Mouse (Mus musculus): ENCODE measurements at regions not wholly inside any gene's neighbourhood (a gene's known extent, or its start where the extent isn't known, plus 50 kb on each side); places are given as distances from the start of the nearest gene placed in this dataset.

- DNase-seq (ENCODE audit: low read depth, low spot score): no peak
These were observed 182.7 kb upstream of the Sox4 start for GRCm38 (mm10) chr13:29136231-29136630.

- DNase-seq (ENCODE audit: low read depth, low spot score): no peak
These were observed 174.0 kb upstream of the Sox4 start for GRCm38 (mm10) chr13:29127499-29127898.

DNA sequence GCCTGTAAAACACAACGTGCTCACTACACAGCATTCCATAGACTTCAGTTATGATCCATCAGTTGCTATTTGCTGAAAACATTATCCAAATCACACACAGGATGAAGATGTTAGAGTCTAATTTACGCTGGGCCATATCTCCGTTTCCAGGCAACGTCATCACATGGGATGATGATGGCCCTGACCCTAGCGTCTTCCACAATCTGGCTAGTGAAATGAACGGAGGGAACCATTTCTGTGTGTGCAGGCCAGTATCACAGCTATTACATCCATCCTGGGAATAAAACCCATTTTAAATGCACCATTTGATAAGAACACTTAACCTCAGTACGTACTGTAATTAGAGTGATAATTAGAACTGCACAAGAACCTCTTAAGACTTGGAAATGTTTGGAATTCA, 170.0 kb upstream of the Sox4 start:
- no peak for DNase-seq (ENCODE audit: low read depth, low spot score)

- no peak for DNase-seq (ENCODE audit: low read depth, low spot score)
These were observed 167.6 kb upstream of the Sox4 start for GRCm38 (mm10) chr13:29121121-29121520.

DNA sequence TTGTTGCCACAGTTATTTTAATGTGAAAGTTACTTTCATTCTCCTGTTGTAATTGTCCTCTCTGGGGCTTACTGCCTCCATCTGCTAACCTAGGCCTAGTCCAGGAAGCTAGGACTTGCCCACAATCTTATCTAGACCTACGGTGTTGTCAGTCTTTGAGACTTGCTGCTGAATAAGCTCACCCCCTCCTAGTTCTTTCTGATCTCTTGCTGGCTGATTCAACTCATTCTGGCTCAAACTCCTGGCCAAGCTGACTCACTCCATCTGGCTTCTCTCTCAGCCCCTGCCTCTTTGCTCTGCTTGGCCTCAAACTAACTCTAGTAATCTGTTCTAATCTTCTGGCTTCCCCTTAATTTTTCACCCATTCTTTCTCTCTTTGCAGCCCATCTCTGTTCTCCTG, 165.8 kb upstream of the Sox4 start:
- DNase-seq (ENCODE audit: low read depth, low spot score): no peak

DNA sequence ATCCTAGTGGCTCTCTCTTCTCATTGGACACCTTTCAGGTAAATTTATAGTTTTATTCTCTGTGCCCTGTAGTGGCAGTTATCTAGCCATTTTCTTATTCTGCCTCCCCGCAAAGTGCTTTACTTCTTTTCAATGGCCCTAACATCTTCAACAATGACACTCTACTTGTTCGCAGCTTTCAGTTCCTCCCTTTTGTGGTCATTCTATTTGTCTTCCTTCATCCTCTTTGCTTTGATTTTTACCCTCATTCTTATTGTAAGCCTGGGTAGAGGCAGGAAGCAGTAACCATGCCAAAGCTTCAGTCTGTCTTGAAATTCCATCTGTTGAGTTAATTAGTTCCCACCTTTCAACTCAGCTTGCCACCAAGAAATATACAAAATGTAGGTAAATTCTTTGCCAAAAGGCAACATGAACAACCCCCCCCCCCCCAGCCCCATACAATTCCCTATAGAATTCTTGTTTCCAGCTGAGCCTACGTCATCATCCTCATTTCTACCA, 161.5 kb upstream of the Sox4 start:
- no peak for DNase-seq (ENCODE audit: low read depth, low spot score)

DNA sequence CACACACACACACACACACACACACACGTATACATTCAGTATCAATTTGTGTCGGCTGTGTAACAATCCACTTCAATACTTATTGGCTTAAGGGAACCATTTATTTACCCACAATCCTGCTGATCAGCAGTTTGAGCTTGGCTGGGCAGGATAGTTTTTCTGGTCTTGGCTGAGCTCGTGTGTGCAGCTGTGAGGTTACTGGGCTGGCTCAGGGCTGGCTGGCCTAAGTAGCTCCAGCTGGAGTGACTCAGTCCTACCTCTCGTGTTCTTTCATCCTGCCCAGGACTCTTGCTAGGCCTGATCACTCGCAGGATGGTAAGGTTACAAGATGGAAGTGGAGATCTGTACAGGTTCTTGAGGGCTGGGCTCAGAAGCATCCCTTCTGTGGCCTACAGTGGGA, 156.6 kb upstream of the Sox4 start:
- DNase-seq (ENCODE audit: low read depth, low spot score): no peak

GRCm38 (mm10) chr13:29109064-29109856, 155.7 kb upstream of the Sox4 start:
- peak; percentile 4 for DNase-seq (ENCODE audit: low read depth, low spot score)

GRCm38 (mm10) chr13:29108214-29108613, 154.7 kb upstream of the Sox4 start:
- DNase-seq (ENCODE audit: low read depth, low spot score): no peak

DNA sequence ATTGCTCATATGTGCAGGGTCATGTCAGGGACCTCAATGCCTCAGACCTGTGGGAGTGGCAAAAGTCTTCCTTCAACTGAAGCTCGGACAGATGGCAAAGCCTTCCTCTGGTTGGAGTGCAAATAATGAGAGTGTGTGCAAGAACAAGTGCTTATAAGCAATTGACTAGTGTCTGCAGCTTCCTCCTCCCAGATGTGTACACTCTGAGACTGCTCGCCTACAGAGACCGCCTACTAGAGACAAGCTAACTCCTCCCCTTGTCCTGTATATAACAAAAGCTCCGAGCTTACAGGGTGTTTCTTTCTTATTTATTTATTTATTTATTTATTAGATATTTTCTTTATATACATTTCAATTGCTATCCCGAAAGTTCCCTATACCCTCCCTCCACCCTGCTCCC, 138.7 kb upstream of the Sox4 start:
- no peak for DNase-seq (ENCODE audit: low read depth, low spot score)

- no peak for DNase-seq (ENCODE audit: low read depth, low spot score)
These were observed 133.3 kb upstream of the Sox4 start for GRCm38 (mm10) chr13:29086854-29087253.

- no peak for DNase-seq (ENCODE audit: low read depth, low spot score)
These were observed 127.6 kb upstream of the Sox4 start for GRCm38 (mm10) chr13:29081064-29081463.

DNA sequence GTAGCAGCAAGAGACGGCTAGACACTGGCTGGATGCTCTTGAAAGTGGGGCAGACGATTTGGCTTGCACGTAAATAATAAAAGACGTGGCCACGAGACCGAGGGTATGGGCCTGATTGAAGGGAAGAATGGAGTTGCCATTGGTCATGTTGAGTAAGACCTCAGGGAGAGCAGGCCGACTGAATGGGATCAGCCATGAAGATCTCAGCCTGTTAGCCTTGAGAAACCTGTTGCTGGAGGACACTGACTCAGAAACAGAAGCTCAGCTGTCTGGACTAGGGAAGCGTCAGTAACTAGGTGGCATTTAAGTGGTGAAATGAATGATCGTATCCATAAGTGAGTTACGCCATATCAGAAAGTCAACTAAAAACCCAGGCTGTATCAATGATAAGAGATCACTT, 126.3 kb upstream of the Sox4 start:
- DNase-seq (ENCODE audit: low read depth, low spot score): no peak

- no peak for DNase-seq (ENCODE audit: low read depth, low spot score)
These were observed 120.1 kb upstream of the Sox4 start for GRCm38 (mm10) chr13:29073630-29074029.

- no peak for DNase-seq (ENCODE audit: low read depth, low spot score)
These were observed 110.4 kb upstream of the Sox4 start for GRCm38 (mm10) chr13:29063924-29064323.

DNA sequence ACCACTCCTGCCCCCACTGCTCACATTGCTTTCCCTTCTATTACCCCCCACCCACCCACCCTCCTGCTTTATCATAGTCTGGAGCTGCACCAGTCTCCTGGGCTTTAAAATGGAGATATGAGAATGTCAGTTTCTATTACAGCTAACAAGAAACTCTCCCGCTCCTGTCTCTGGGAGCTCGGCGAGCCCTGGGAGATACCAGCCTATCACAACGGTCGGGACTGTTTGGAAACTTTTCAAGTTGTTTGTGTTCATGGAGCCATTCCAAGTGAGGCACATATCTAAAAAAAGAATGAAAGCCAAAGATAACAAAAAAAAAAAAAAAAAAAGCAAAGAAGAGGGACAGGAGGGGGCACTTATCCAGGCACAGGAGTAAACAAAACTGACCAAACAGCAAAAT, 105.2 kb upstream of the Sox4 start:
- DNase-seq (ENCODE audit: low read depth, low spot score): no peak

GRCm38 (mm10) chr13:29049730-29050129, 96.2 kb upstream of the Sox4 start:
- DNase-seq (ENCODE audit: low read depth, low spot score): no peak

DNA sequence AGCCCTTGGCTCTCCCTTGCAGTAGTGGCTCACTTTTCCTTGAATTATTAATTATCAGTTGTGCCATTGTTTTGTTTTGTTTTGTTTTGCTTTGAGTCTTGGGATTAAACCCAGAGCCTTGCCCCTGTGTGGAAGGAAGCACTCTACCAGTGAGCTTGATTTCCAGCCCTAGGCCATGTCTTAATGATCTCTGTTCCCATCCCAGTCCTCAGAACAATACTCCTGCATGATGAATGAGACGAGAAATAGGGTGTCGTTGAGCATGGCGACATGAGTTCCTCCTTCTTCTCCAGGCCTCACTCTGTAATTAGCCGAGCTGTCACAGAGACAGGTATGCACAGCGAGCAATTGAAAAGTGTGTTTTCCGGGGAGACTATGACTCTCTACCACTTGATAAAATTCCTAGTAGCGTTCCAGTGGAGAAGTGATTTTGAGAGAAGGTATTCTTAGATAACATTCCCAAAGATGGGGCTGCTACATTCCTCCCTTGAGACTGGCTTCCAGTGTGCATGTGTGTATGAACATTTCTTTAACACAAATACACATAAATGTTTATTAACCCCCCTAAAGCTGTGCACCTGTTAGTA, 95.6 kb upstream of the Sox4 start:
- no peak for DNase-seq (ENCODE audit: low read depth, low spot score)

DNA sequence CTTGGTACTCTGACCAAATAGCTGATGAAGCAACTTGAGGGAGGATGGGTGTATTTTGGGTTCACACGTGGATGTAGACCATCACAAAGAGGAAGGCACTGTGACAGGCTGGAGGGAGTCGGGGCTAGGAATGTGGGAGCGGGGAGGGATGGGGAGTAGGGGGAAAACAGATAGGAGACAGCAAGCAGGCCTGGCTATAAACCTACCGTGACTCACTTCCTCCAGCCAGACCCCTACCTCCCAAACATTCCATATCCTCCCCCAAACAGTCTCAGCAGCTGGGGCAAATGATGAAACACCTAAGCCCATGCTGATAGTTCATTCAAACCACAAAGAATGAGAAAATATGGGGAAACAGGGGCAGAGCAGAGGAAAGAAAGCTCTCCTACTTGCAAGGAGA, 91.1 kb upstream of the Sox4 start:
- no peak for DNase-seq (ENCODE audit: low read depth, low spot score)

DNA sequence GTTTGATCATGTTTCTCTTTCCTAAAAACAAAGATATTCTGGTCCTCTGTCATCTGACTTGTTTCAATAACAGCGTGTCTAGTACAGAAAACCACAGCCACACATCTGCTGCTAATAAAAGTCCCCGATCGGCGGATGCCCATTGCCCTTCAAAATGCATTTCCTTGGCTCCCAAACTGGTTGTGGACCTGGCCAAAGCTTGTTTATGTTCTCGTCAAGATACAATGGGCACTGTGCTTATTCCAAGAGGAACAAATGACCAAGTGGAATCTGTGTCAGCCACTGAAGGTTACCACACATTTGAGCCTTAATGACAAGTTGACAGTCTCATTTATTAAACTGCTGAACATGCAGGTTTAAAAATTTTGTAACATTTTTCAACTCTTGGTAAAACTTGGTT, 86.8 kb upstream of the Sox4 start:
- no peak for DNase-seq (ENCODE audit: low read depth, low spot score)

- DNase-seq (ENCODE audit: low read depth, low spot score): no peak
These were observed 81.4 kb upstream of the Sox4 start for GRCm38 (mm10) chr13:29034904-29035303.

DNA sequence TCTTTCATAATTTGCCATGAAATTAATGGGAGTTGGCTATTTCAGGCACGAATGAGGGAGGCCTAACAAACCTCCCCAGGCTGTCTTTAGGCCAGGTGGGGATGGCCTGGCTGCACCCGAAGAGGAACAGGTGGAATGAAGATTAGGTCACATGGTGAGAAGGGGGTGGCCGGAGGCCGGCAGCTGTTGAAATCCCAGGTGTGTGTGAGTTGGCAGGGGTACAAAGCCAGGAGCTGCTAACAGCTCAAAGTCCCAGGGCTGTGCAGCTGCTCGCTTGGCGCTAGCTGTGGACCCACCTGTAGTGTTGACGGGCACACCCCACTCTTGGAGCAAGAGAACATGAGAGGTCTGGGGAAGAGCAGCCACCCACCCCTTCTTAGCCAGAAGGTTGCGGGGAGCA, 80.9 kb upstream of the Sox4 start:
- DNase-seq (ENCODE audit: low read depth, low spot score): peak; percentile 32

- DNase-seq (ENCODE audit: low read depth, low spot score): no peak
These were observed 73.6 kb upstream of the Sox4 start for GRCm38 (mm10) chr13:29027146-29027545.
